Mouse (Mus musculus) heart, adult 8-10 months (tissue): ENCODE measurements around the gene Stk11ip. TPM values are rescaled to one million over a fixed set of nuclear protein-coding genes. Genes with fewer than 3 reads are reported as not detected.
A peak's percentile ranks its signal among the peaks of the same experiment; 100 is the strongest.

ENCODE experiments used
- DNase-seq: peaks from one replicate; pipeline ENCODE4 v3.0.0; 2022; ENCODE audit warnings: low spot score
- total RNA-seq, 4 experiments: library from RNA; stranded (reverse); gene quantifications; 2 replicates each; pipeline ENCODE4 v1.2.4; 2022

Gene Stk11ip
- 10 to 100 TPM in 3 of 4 experiments, 1 to 10 TPM in 1; 8.3 to 10.4 (median 10.3) TPM for total RNA-seq

DNA sequence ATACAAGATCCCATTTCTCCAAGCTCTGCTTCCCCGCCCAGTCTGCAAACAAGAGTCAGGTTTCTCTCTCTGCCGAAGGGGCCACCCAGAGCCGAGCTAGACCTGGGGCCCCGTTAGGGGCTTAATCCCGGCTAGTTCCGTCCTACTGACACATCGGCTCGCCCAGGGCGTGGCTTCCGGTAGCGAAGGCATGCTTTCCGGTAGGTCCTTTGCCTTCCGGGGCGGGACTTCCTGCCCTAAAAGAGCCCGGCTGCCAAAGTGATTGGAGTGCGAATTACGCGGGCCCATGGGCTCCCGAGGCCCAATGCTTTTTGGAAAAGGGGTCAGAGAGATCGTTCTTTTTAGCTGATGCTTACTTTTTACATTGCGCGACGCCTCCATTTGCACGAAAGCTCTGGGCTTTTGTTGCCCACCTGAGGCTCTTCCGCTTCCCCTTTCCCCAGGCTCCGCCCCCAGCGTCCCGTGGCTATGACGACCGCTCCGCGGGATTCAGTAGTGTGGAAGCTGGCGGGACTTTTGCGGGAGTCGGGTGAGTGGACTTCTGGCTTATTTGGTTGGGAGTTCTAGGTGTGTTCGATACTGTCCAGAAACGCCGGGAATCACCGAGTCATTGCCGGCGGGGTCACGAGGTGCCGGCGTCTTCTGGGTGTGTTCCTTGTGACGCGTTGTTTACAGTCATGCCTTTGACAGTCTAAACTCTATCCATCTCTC, at the start of gene Stk11ip:
Gene Stk11ip, plus strand, starts transcription at position 209 of the 711 bp plus-strand sequence.
- DNase-seq, result peak; percentile 93

DNA sequence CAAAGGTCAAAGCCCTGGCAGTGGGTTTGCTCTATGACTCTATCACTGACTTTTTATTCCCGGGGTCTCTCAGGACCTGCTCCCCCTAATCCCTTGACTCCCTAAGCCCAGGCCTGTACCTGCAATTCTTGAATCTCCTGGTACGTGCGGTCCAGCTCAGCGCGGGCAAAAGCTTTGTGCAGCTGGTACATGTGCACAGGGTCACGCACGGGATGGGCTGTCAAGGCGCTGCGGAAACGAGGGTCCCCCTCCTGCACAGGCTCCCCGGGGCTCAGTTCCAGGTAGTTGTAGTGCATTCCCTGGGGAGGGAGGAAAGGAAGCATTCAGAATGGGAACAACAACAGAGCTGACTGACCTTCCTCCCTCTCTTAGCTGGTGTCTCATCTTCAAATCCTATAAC, 44.9 kb upstream of the Stk11ip start:
- DNase-seq, result no peak

DNA sequence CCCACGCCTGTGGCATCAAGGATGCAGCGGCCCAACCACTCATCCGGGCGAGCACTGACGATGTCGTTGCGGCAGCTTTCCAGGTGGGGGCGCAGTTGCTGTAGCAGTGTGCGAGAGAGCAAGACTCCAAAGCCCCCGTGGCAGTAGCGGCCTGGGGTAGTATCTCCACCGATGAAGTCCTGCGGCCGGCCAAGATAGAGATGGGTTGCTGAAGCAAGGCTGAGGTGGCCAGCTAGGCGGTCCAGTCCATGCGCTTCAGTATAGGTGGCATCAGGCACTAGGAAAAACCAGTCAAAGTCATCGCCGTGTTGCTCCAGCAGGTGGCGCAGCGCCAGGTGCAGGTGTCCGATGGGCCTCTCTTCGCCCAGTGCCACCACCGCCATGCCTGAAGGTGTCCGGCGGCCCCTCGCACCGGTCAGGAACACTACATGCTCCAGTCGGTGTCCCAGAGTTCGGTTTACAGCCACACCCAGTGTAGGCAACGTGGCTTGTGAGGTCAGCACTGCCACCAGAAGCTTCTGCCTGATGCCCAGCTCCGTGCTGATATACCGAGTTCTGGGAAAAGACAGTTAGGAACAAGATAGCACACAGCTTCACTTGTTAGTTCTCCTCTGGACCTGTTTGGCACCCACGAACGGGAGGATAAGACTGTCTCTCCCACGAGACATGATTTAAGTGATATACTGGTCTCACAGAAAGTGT, 43.9 kb upstream of the Stk11ip start:
- no peak for DNase-seq

DNA sequence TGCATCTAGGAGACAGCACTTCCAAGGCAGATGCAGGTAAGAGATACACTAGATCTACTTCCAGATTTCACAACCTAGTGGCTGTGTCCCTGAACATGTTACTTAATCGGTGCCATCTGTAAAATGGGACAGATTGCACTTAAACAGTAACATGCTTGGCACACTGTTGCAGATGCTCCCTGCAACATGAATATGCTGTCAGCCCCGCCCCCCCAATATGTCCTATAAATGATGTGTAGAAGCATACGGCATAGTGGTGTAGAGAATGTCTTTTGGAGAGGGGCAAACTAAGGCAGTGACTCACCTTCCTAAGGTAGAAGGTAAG, 43.4 kb upstream of the Stk11ip start:
- DNase-seq, result no peak

DNA sequence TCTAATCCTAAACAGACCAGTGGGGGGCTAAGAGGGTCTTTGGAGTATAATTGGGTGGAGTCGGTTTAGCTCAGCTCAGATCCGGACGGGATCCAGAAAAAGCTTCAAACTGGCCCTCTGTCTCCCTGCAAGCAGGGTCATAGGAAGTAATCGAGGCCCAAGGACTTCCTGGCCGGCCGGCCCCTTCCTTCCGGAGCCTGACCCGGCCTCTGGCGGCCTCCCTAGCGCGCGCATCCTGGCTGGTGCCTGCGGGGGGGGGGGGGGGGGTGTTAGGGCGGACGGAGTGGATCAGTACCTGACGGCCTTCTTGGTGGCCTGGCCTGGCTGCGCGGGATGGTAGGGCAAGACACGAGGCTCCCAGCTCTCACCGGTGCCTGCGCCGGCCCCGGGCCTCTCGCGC, 42.8 kb upstream of the Stk11ip start:
- DNase-seq, result no peak

DNA sequence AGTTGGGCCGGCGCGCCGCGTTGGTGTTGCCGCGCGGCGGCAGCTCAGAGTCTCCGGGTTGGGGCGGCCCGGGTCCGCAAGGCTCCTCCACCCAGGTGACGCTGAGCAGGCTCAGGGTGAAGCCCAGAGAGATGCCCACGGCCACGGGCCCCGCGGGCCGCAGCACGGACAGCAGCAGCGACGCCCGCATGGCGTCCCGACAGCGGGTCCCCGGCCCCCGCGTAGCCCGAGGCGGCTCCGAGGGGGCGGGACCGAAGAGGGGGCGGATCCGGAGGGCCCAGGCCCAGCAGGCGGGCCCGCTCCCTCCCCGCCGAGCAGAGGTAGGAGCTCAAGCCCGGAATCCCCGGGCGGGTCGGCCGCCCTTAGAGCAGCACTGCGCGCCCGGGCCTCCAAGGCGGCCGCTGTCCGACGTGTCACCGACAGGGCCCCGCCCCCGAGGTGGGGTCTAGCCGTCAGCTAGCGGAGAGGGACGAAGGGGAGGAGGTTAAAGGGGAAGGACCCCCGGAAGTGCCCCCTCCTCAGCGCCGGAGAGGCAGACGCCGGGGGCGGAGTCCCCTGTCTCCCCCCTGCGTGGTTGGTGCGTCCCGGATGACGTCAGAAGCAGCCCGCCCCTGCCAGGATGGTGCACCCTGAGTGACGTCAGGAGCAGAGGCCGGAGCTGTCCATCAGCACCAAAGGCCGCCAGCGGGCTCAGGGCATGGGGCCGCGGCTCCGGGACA, 42.3 kb upstream of the Stk11ip start, which contains the start of the genes Chpf and Tmem198:
Gene Chpf, minus strand, starts transcription at position 392 of the 719 bp plus-strand sequence.
Gene Tmem198, plus strand, starts transcription at position 617 of the 719 bp plus-strand sequence.
- peak; percentile 92 for DNase-seq

DNA sequence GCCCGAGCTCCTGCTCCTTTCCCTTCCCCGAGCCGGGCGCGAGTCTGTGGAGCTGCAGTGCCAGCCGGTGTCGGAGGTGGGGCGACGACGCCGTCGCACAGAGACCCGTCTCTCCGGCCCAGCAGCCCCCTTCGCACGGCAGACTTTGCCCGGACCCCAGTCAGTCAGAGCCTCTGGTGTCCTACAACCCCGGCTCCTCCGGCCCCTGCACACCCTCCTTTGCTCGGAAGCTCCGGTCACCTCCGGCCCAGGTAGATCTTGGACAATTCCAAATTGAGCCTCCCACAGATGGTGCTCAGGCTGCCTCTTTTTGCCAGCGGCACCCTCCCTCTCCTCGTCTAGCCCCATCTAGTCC, 41.7 kb upstream of the Stk11ip start:
- DNase-seq, result no peak

DNA sequence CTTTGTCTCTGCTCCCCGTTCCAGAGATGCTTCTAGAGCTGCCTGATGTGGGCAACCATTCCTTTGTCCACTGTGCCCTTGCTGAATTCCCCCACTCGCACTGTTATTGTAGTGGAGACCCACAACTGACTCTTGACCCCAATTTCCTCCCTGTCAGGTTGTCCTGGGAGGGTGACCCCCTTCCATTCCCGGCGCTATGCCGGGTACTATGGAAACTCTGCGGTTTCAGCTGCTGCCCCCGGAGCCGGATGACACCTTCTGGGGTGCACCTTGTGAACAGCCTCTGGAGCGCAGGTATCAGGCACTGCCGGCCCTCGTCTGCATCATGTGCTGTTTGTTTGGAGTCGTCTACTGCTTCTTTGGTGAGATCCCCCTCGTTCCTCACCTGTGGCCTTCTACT, 41.3 kb upstream of the Stk11ip start:
- DNase-seq, result no peak

DNA sequence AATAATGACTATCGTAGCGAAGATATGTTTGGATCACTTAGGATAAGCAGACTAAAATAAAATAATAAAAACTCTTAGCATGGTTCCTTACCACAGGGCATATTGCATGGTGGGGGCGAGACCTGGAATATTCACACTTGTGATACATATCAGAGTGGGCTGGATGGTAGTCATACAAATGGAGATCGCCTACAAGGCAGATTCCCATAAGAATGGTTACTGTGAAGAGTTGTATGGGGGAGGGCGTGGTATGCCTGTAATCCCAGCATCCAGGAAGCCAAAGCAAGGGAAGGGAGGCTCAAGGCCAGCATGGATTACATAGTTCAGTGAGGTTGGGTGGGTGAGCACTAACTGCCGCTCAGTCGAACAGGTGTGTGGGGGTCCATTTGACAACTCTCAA, 40.6 kb upstream of the Stk11ip start:
- no peak for DNase-seq

DNA sequence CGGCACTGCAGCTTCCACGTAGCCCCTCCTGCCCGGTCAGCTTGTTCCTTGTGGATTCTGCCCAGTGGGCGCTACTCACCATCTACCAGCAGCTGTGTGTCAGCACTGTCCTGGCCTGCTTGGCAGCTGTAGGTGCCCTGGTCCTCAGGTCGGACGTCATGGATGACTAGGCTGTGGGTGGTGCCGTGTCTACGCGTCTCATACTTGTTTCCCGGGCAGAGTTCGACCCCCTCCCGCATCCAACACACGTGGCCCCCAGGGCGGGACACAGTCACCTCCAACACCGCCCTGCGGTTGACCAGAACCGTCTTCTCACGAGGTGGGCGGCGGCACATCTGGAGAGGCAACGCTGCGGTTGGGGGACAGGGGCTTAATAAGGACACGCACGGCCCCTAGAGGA, 34.8 kb upstream of the Stk11ip start:
- no peak for DNase-seq

DNA sequence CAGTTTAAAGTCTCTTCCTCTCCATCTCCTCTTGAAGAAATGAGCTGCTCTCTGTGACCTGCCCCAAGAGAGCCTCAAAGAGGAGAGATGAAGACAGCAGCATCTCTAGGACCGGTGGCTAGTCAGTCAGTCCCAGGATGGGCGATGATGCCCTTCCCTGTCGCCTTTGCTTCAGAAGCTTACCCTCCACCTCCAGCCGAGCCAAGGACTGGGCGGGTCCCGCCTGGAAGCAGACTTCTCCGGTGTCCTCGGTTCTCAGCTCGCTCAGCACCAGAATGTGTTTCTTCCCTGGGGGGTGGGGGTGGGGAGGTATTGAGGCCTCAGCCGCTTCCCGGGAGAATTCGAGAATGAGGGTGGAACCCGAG, 34.3 kb upstream of the Stk11ip start:
- no peak for DNase-seq

DNA sequence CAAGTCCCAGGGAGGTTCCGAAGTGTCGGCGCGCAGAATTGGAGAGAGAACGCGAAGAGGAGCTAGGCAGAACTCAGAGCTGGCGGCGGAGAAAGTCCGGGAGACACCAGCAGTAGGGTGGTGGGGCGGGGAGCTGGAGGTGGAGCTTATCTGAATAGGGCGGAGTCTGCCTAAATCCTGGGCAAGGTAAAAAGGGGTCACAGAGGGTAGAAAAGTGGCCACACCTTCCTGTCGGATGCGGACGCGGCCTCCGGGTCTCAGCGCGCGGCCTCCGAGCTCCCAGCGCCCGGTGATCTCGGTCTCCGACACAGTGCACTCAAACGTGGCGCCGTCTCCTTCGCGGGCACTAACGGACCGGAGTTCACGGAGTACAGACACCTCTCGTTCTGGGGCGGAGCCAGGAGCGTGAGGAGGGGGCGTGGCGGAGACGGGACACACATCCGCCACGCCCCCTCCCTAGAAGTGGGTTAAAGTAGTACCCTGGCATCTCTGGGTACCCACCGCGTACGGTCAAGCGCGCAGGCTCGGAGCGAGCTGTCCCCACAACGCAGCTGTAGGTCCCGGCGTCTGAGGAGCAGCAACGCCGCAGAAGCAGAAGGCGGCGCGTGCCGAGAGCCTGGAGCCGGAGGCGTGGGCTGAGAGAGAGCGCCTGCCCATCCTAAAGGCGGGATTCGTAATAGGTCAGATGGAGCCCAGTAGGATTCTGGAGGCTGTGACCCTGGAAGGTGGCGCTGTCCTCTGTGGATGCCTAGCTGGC, 33.7 kb upstream of the Stk11ip start:
- no peak for DNase-seq

DNA sequence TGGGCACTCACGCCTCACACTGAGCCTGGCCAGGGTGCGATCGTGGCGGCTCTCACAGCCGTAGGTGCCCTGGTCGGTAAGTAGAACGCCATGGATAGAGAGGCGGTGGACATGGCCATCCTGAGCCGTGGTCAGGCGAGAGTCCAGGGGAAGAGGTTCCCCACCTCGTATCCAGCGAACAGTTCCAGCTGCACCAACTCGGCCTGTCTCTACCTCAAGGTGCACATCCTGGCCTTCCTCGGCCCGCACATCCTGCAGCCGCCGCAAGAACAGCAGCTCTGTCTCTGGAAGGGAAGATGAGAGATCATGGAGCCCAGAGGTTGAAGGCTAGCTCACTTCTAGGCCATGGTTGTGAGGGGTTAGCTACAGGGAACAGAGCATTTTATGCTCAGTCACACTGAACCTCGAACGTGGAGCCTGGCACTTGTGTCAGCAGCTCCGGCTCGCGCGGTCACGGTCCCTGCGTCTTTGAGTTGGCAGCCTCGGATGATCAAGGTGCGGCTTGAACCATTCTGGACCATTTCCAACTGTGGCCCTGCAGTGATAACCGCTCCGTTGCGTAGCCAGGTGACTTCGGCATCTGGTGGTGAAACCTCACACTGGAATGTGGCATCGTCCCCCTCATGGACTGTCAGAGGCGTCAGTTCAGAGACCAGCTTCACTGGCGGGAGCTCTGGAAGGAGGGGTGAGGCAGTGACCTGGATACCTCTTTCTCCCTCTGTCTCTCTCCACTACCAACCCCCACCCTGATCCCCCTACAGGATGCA, 30.4 kb upstream of the Stk11ip start:
- no peak for DNase-seq

DNA sequence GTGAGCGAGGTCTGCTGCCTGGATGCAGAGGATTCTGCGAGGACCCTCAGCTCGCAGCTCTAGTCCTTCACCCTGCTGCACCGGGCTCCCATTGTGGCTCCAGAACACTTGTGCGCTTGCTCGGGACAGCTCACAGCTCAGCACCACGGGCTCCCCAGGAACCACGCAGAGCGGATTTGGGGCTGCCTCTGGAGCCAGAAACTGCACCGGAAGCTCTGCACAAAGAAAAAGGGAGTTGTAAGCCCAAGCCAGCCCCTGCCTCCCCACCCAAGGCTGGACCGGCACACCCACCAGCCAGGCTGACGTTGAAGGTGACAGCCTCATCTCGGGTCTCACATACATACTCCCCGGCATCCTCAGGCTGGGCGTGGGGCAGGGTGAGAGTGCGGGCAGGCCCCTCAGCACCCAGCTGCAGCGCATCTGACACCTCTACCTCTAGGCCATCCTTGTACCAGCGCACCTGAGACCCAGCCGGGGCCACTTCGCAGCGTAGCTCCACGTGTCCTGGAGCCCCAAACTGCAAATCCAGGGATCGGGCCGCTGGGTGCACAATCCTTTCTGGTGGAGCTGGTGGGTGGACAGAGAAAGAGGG, 28.7 kb upstream of the Stk11ip start:
- DNase-seq, result no peak

DNA sequence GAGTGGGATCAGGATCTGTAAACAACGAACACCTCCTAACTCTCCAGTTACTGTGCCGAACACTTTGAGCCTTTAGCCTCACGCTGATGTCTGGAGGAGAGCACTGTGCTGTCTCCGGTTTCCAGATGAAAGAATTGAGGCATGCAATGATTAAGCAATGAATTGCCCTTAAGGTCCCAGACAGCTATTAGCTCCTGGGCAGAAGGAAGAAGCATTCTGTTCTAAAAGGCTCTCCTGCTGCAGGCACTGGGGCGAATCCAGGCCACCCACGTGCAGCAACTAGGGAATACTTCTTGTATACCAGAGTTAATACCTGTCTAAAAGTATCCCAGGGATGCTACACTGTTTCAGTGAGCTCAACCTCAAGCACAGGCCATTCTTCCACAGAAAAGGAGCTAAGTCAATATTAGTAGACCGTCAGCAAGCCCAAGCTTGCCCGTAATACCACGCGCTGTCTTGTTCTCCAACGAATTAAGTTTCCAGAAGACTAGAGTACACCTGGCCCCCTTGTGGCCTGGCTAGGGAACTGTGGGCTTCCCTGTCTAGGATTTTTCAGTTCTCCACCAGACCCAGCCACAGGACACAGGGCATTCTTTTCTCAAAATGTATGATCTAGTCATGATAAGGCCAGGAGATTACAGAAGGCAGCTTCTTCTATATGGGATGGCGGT, 26.3 kb upstream of the Stk11ip start:
- no peak for DNase-seq

DNA sequence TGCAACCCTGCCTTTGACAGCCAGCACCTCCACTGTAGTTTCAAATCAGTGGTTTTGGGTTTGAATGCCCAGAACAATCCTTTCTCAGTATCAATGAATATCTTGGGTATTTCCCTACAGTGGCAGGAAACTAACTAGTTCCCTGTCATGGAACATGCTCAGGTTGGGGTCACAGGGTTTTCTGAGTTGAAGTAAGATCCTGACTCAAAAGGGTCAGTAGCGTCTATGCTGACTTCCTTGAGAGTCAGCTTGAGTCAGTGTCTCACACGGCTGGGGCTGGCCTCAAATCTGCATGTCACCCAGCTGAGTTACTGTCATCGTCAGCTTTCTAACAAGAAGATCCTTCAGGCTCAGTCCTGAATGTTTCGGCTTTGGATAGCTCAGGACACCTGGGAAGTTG, 22.4 kb upstream of the Stk11ip start:
- DNase-seq, result no peak

DNA sequence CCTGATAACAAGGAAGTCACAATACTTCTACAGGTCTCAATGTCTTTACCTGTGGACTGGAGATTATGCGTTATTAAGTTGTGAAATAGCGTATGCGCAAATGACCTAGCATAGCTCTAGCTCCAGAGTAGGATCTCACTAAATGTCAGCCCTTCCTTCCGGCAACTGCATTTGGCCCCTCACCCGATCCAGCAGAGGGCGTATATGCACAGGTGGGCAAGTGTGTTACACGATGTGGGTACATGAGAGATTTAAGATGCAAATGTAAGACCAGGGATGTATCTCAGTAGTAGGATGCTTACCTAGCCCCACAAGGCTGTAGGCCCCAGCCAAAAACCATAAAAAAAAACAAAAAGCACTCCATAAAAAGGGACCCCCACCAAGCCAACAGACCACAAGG, 21.9 kb upstream of the Stk11ip start:
- no peak for DNase-seq

DNA sequence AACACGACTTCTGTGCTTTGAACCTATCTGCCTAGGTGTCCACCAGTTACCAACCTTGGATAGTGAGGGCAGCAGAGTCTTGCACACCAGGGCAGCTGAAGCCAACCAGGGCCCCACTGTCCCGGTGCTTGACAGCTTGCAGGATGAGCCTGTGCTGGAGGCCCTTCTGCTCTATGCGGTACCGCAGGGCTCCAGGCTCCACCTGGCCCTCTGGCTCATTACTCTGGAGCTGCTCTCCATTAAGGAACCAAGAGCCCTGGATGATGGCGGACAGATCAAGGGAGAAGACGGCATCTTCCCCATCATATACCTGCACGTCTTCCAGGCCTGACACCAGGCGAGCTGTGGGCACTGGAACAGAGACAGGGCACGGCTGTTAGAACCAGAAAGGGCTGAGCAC, 19.4 kb upstream of the Stk11ip start:
- DNase-seq, result no peak

DNA sequence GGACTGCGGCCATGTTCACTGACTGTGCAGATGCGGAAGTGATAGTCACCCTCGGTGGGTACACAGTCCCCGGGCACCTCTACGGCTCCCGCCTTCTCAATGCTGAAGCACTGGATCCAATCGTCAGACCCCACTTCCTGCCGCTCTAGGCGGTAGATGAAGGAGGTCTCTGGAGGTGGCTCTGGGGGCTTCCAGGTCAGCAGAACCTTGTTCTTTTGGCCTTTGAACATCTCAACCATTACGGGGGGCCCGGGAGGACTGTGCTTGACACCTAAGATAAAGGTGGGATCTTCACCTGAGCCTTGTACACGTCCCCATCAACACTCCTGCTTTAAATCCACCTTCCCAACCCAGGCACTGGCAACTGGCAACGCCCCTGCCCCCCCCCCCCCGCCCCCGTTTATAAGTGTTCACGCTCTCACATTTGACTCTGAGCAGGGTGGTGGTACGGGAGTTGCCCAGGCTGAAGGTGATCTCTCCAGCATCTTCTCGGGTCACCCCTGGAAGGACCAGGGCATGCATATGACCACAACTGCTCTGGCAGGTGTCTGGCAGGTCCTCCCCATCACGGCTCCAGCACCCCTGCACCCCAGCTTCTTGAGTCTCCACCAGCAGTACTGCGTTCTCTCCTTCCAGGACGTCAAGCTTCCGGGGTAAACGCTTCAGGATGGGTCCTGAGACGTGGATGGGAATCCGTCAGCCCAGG, 18.2 kb upstream of the Stk11ip start:
- DNase-seq, result no peak

DNA sequence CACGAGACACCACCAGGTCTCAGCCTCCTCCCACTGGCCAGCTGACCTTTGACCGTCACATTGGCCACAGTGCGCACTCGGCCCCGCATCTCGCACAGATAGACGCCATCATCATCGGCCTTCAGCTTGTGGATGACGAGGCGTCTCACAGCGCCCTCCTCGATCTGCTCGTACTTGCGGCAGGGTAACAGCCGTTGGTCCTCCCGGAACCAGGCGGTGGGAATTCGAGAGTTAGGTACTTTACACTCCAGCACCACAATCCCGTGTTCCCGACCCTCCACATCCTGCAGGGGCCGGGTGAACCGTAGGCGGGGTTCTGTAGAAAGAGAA, 17.7 kb upstream of the Stk11ip start:
- DNase-seq, result no peak
